In genomic region chr16:31233541-31234339, GRCm38 (mm10) we compare ENCODE assay signal across 8 mouse cellular contexts. TPM values are rescaled to one million over a fixed set of nuclear protein-coding genes. Genes with fewer than 3 reads are reported as not detected.
DNase-seq lines count a peak whose midpoint lies in the region; ATAC-seq lines count a peak whose summit lies in the region.

No protein-coding gene starts in this region.

- H3K27ac ChIP-seq in embryonic facial prominence, embryonic 12.5 days = no peak overlapping the region
- H3K27ac ChIP-seq in limb, embryonic 10.5 days = peak overlapping the region; percentile 11; the same call in 1 of the 2 replicates
- no peak overlapping the region for H3K27ac ChIP-seq in midbrain, embryonic 13.5 days

- no peak overlapping the region for H3K9ac ChIP-seq in embryonic facial prominence, embryonic 12.5 days
- H3K9ac ChIP-seq in midbrain, embryonic 13.5 days (replicated peaks) = no peak overlapping the region

- H3K9me3 ChIP-seq in embryonic facial prominence, embryonic 12.5 days = no peaks in the 10 kb centered on the region
- no peaks in the 10 kb centered on the region for H3K9me3 ChIP-seq in limb, embryonic 10.5 days (replicated peaks)
- H3K9me3 ChIP-seq in midbrain, embryonic 13.5 days = 0 out of 2 replicates have a peak, but pooled peaks cover 4% of the 10 kb centered on the region

- H3K27me3 ChIP-seq in embryonic facial prominence, embryonic 12.5 days = peaks cover 4% of the 10 kb centered on the region; the same call in 1 of the 2 replicates
- peaks cover 18% of the 10 kb centered on the region; the same call in 1 of the 2 replicates for H3K27me3 ChIP-seq in limb, embryonic 10.5 days (ENCODE audit: low read depth, poor library complexity, severe bottlenecking)
- no peaks in the 10 kb centered on the region for H3K27me3 ChIP-seq in midbrain, embryonic 13.5 days

- DNase-seq in T-cell, adult 2 months (ENCODE audit: low spot score) = peak; percentile 39
- DNase-seq in heart, adult 18-20 months = peak; percentile 91 to 95
- peak; percentile 81 for DNase-seq in kidney, adult 11 months
- peak; percentile 45 for DNase-seq in limb, embryonic 10.5 days (ENCODE audit: low spot score)
- DNase-seq in spleen, postnatal 36 days (ENCODE audit: low spot score in 2 of 2) = peak; percentile 76 to 83
- DNase-seq in cerebellum, postnatal 4 days (ENCODE audit: low spot score in 2 of 2) = no peak

- 25% methylated on average over 20 of the region's 20 CpGs for WGBS in embryonic facial prominence, embryonic 12.5 days
- 14% methylated on average over 20 of the region's 20 CpGs for WGBS in limb, embryonic 10.5 days
- WGBS in midbrain, embryonic 13.5 days = 40% methylated on average over 20 of the region's 20 CpGs

- H3K4me1 ChIP-seq in embryonic facial prominence, embryonic 12.5 days = peaks cover 17% of the 10 kb centered on the region
- H3K4me1 ChIP-seq in limb, embryonic 10.5 days = peaks cover 49% of the 10 kb centered on the region
- H3K4me1 ChIP-seq in midbrain, embryonic 13.5 days (replicated peaks) = 0 out of 2 replicates have a peak, but pooled peaks cover 10% of the 10 kb centered on the region

- H3K36me3 ChIP-seq in embryonic facial prominence, embryonic 12.5 days = no peaks in the 10 kb centered on the region
- no peaks in the 10 kb centered on the region for H3K36me3 ChIP-seq in limb, embryonic 10.5 days
- no peaks in the 10 kb centered on the region for H3K36me3 ChIP-seq in midbrain, embryonic 13.5 days

- no peak for ATAC-seq in embryonic facial prominence, embryonic 12.5 days (ENCODE audit: insufficient number of reproducible peaks, insufficient read depth, low FRiP score, low TSS enrichment)
- ATAC-seq in midbrain, embryonic 13.5 days = no peak

- H3K4me3 ChIP-seq in embryonic facial prominence, embryonic 12.5 days = no peak overlapping the region
- peak overlapping the region; percentile 36 for H3K4me3 ChIP-seq in limb, embryonic 10.5 days
- H3K4me3 ChIP-seq in midbrain, embryonic 13.5 days (replicated peaks) = no peak overlapping the region

- peak overlapping the region; percentile 33 for H3K4me2 ChIP-seq in embryonic facial prominence, embryonic 12.5 days (replicated peaks)
- peak overlapping the region; percentile 25 for H3K4me2 ChIP-seq in midbrain, embryonic 13.5 days (replicated peaks)

RNA-seq across cellular contexts. Expression of gene Acap2, which starts 32.7 kb away (rescaled TPM):
- polyA plus RNA-seq in embryonic facial prominence, embryonic 12.5 days (2016; fragmentation: Nextera tagmentation; extraction: Ambion mirVana) = 22.8 and 24.6 TPM in 2 replicates
- total RNA-seq in heart, adult 18-20 months (2021) = 10 to 100 TPM; 16.8 to 18.7 TPM
- polyA plus RNA-seq in limb, embryonic 10.5 days (2016; fragmentation: Nextera tagmentation; extraction: Ambion mirVana) = 14.9 and 16.4 TPM in 2 replicates
- 12.9 and 13.2 TPM in 2 replicates for polyA plus RNA-seq in midbrain, embryonic 13.5 days (2015; fragmentation: Nextera tagmentation; extraction: Ambion mirVana)

RNA-seq across cellular contexts. Expression of gene Ppp1r2, which starts 41.3 kb away (rescaled TPM):
- polyA plus RNA-seq in embryonic facial prominence, embryonic 12.5 days (2016; fragmentation: Nextera tagmentation; extraction: Ambion mirVana) = 89.2 and 90.2 TPM in 2 replicates
- 10 to 100 TPM; 77.5 to 85.2 TPM for total RNA-seq in heart, adult 18-20 months (2021)
- 84.6 and 89.8 TPM in 2 replicates for polyA plus RNA-seq in limb, embryonic 10.5 days (2016; fragmentation: Nextera tagmentation; extraction: Ambion mirVana)
- 95.4 and 98.6 TPM in 2 replicates for polyA plus RNA-seq in midbrain, embryonic 13.5 days (2015; fragmentation: Nextera tagmentation; extraction: Ambion mirVana)

Comparison
In these comparisons a context has a peak if more than half of its experiments do, and no peak if none do; other contexts are left out.
1. DNase-seq: peak in T-cell, adult 2 months (single experiment), heart, adult 18-20 months (2 of 2), kidney, adult 11 months (single experiment), limb, embryonic 10.5 days (single experiment) and spleen, postnatal 36 days (2 of 2); none in cerebellum, postnatal 4 days (0 of 2).